Mouse (Mus musculus) T-helper 1 cell (primary cell): ENCODE measurements around the gene Isg20l2.

Experiments used
- in situ Hi-C: fragments of 300-600 bp; cut with MboI, MseI; formaldehyde crosslinking; loops from one replicate; pipeline ENCODE4 v1.15.1; 2025; ENCODE audit warnings: high pct_unique_total_duplicates

Isg20l2 gene

DNA sequence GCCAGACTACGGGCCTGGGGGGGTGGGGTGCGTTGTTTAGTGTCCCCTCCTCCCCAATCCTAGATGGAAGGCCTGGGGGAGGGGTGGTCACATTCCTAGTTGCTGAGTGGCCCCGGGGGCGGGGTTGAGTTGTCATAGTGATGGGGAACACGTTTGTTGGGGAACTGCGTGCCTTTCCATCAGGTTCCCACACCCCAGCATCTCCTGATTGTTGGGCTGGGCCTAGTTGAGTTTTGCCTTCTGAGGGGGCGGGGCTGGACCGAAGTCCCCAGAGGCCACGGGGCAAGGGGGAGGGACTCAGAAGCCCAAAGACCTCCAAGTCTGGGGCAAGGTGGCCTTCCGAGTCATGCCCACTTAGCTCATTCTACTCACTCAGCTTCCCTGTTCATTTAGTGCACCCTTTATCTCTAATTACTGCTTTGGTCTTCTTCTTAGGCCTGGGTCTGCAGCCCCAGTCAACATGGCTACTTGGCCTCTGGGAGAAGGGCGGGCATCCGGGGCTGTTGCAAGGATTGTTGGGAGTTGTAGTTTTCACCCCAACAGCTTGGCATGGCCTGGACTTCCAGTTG lies 19.5 kb upstream of the Isg20l2 start:
- in situ Hi-C loops = no loop called here

DNA sequence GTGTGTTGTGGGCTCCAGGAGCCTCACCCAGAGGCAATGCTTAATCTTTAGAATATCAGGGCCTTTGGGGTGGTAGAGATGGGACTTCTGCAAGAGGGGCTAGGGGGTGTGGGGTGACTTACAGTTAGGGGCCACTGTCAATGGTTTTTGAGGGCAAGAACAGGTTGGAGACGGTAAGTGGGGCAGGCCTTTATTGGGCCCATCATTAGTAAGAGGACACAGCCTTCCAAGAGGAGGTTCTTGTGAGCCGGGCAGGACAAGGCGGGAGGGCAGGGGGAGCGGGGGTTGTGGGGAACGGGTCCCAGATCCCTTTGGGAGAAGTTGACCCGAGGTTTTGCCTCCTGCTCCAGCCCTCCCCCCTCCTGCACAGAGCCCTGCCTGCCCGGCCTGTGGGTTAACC lies 16.6 kb upstream of the Isg20l2 start:
- in situ Hi-C loops = no loop called here

DNA sequence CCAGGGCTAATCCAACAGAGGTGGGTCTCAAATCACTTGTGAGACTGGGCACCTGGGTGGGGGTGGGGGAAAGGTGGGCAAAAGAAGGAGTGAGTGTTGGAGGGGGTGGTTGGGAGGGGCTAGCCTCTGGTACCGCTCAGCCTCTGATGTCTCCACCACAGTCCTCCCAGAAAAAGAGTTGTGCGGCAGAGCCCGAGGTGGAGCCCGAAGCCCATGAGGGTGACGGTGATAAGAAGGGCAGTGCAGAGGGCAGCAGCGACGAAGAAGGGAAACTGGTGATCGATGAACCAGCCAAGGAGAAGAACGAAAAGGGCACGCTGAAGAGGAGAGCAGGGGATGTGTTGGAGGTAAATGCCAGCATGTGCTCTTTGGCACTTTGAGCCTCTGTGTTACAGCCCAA lies 16.2 kb upstream of the Isg20l2 start:
- in situ Hi-C loops = no loop called here

DNA sequence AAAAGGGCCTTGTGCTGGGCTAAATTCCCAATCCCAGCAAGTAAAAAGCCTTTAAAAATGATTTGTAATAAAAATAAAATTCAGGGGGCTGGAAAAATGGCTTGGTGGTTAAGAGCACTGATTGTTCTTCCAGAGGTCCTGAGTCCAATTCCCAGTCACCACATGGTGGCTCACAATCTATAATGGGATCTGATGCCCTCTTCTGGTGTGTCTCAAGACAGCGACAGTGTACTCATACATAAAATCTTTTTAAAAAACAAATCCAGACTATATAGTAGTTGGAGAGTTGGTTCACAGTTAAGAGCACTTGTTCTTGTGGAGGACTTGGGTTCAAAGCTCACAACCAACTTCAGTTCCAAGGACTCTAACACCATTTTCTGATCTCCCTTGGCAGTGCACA lies 13.1 kb upstream of the Isg20l2 start:
- in situ Hi-C loops = no loop called here

DNA sequence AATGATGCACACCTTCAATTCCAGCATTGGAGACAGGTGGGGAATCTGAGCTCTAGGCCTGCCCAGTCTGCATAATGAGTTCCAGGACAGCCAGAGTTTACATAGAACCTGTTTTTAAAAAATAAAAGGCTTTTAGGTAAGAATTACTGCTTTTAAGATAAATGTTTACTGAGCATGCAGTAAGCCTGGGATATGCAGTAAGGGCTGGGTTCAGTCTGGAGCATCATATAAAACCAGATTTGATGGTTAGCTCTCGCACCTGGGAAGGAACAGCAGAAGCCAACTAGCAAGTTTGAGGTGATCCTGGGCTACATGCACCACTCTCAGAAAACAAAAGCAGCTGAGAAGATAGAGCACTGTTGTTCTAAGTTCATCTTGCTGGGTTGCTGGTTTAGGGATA lies 11.6 kb upstream of the Isg20l2 start:
- in situ Hi-C loops = no loop called here

DNA sequence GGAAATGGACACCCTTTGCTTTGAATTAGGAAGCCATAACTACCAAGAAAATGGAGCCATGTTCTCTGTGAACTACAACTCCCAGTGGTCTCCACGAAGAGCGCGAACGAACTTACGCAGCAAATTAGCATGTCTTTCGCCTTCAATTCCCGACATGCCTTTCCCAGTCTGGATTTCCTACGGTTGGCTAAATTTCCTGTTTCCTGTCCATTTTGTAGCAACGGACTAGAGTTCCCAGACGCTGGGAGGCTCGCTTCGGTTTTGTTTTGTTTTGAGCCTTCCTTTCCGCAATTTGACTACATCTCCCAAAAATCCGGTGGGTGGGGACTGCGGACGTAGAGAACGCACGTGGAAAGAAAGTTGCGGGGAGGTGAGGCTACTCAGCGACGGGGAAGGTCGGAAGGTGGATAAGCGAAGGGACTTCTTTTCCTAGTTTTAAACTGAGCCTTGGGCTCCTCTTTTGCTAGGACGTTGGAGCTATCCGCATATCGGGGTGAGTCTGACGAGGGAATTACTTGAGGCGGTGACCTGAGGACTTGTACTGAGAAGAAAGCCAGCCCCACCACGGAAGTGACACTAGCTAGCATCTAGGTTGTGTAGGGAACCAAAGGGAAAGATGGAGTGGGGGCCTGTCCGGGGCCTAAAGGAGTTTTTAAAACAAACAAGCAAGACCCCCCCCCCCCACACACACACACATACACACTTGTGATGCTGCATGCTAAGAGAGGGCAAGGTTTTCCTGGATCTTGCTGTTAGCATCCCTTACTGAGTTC lies 10.6 kb upstream of the Isg20l2 start, which contains the start of gene Mrpl24:
TSS of gene Mrpl24 (plus strand) at position 171 of the 773 bp plus-strand sequence.
- in situ Hi-C loops = no loop called here

DNA sequence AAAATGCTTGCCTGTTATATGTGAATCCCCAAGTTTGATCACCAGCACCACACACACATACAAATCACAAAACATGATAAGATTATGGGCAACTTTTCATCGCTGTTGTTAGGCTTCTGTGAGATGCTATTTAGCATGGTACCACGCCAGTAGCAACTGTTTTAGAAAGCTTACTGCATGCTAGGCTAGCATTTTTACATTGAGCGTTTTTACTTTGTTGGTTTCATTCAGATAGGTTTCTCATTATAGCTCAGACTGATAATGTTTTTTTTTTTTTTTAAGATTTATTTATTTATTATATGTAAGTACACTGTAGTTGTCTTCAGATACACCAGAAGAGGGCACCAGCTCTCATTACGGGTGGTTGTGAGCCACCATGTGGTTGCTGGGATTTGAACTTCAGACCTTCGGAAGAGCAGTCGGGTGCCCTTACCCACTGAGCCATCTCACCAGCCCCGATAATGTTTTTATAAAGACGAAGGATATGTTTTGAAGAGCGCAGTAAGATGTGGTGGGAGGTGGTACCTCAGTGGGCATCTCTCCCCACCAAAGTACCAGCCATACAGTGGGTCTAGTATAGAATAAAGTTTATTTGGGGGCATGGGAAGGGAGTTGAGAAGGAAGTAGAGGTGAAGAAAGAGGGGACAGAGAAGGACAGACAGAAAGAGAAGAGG lies 9.7 kb upstream of the Isg20l2 start:
- in situ Hi-C loops = no loop called here

DNA sequence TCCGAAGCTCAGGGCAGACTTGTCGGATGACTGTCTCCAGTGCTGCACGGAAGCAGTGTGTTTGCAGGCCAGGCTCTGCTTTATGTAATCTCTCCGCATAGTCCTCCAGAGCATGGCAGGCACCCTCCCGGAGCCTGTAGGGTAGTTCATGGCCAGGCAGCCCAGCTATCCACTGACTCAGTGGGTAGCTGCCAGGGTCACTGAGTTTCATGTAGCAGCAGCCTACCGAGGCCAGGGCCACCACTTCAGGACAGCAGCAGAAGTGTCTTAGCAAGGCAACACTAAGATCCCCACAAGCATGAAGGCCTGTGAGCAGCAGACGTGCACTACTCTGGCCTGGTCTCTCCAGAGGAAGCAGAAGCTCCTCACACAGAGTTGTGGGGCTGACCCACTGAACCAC lies 5.1 kb upstream of the Isg20l2 start:
- in situ Hi-C loops = no loop called here

DNA sequence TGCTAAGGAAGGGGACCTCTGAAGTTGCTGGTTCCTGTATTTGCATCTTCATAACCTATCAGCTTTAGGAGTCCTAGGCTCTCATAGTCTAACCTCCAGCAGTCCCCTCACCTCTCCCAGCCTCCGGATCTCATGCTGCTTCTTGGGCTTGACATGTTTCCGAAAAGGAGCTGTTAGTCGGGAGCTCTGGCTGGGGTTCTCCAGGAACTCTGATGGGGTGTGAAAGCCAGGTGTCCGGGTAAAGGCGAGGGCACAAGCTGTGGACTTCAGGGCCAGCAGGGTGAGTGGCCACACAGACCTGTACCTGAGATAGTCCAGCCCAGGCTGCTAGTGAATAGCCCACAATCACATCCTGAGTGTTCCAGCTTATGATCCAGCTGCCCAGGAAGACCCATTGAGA lies 2.7 kb upstream of the Isg20l2 start:
- in situ Hi-C loops = no loop called here

DNA sequence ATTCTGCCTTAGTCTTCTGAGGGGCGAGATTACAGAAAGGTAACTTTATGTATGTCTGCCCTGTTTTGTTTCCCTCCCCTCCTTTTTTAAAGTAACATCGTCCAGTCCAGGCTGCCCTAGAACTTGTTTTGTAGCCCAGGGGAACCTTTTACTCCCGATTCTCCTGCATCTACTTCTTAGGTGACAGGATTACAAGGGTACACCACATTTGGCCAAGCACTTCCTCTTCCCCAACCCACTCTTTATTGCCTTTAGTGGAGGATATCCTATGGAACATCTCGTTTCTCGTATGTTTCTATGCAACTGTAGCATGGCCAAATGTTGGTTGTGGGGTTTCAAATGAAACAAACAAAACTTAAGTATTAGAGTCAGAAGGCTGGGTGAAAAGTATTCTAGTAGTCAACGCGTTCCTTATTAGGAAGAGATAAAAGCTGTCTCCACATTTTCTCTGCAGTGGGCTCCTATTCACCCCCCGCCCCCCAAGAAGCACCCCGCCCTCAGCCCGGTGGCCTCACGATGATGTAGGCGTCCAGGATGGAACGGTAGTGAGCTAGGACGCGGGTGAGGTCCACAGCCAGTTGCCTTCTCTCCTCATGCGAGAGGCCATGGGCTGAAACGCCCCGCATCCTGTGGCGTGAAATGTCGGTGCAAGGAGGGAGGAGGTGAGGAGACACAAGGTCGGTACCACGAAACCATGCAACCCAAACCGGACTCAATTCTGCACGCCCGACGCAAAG lies 605 bp upstream of the Isg20l2 start:
- in situ Hi-C loops = loop anchor here (10.0 kb wide), 2 partner anchors 55 to 1395 kb away; no protein-coding TSS in a partner anchor

DNA sequence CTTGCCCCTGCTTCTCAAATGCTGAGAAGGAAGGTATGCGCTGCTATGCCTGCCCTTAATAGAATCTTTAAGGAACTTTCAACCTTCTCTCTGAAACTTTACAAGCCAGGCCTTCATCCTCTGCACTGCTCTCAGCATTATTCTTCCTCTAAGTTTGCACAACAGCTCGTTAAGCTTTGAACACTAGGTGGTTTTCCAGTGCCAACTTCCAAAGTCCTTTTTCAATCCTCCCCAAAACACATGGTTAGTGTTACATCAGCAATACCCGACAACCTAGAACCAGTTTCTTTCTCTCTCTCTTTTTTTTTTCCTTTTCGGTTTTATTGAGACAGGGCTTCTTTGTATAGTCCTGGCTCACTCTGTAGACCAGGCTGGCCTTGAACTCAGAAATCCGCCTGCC lies 3.9 kb downstream of the Isg20l2 start:
- in situ Hi-C loops = loop anchor here (10.0 kb wide), 2 partner anchors 51 to 1399 kb away; no protein-coding TSS in a partner anchor

DNA sequence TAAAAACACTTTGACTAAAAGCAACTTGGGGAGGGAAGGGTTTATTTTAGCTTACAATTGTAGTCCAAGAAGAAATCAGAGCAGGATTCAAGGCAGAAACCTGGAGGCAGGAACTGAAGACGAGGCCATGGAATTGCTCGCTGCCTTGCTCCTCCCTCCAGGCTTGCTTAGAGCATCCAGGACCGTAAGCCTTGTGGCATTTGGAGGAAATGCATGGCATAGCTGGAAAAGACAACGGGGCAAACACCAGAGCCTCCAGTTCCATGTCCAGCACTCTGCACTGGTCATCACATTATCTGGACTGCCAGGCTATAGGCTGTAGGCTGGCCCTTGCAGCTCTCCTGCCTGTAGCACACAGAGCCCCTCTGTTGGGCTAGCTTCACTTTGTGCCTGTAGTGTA lies 4.4 kb downstream of the Isg20l2 start:
- in situ Hi-C loops = loop anchor here (10.0 kb wide), 2 partner anchors 50 to 1400 kb away; no protein-coding TSS in a partner anchor

DNA sequence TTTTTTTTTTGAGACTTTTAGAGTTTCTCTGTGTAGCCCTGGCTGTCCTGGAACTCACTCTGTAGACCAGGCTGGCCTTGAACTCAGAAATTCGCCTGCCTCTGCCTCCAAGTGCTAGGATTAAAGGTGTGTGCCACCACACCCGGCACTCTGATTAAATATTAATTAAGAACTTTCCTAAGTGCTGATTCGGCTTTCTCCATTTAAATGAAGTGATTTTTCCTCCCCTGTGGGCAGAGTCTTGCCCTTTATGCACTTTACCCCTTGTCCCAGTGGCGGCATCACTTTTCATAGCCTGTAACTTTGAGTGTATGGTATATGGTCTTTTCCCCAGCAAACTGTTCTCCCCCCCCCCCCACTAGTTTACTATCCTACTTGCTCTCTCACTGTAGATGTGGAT lies 5.1 kb downstream of the Isg20l2 start:
- in situ Hi-C loops = loop anchor here (10.0 kb wide), 2 partner anchors 50 to 1400 kb away; no protein-coding TSS in a partner anchor

DNA sequence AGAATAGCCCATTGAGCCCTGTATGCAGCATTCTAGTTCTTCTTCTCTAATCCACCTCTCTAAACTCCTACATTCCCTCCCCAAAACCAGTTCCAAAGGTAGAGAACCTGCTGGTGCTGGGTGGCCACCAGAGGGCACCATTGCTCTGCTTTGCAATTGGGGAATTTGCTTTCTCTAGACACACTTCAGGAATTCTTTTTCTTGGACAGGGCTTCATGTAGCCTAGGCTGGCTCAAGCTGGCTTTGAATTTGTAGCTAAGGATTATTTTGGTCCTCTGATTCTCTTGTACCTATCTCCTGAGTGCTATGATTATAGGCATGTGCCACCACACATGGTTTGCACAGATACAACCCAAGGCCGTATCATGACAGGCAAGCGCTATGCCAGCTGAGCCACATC lies 5.7 kb downstream of the Isg20l2 start:
- in situ Hi-C loops = loop anchor here (10.0 kb wide), 2 partner anchors 49 to 1401 kb away; no protein-coding TSS in a partner anchor

DNA sequence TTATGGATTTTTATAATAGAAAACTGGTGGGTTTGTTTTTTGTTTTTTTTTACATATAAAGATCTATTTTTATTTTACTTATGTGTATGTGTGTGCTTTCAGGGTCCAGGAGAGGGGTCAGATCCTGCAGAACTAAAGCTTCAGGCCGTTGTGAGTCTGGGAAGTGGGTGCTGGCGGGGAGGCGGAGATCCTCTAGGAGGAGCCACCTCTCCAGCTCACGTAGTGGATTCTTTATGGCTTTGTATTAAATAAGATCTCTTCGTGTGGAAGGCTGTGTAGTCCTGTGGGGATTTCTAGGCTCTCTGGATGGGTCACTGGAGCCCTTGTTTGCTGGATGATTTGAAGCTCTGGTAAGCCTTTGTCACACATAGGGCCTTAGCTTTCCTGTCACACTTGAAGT lies 10.5 kb downstream of the Isg20l2 start:
- in situ Hi-C loops = no loop called here

DNA sequence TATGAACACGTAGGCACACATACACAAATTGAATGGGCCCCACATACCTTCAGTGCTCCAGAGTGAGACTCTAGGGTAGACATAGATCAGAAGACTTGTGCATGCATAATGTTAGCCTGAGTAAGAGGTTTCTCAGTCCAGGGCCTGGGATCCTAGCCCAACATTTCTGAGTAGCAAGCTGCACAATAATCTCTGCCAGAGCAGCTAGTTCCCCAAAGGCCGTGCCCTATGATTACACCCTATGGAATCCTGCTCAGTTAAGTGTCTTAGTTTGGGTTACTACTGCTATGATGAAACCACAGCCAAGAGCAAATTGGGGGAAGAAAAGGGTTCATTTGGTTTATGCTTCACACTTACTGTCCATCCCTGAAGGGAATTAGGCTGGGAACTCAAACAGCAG lies 12.4 kb downstream of the Isg20l2 start:
- in situ Hi-C loops = no loop called here

DNA sequence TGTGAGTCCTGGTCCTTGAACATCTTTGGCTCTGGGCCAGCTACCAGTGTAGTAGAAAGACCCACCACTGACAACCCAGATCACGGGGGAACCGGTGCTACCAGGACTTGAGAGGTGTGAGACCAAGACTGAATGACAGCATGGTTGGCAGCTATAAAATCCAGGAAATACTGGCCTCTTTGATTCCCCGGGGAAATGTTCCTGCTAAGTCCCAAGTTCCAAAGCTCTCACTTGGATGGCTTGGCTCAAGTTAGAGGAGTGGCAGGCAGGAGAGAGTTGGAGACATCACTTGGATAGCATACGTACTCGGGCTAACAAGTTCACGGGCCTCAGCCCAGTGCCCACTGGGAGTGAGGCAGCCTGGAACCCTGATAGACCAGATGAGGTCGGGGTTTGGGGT lies 13.5 kb downstream of the Isg20l2 start:
- in situ Hi-C loops = no loop called here

DNA sequence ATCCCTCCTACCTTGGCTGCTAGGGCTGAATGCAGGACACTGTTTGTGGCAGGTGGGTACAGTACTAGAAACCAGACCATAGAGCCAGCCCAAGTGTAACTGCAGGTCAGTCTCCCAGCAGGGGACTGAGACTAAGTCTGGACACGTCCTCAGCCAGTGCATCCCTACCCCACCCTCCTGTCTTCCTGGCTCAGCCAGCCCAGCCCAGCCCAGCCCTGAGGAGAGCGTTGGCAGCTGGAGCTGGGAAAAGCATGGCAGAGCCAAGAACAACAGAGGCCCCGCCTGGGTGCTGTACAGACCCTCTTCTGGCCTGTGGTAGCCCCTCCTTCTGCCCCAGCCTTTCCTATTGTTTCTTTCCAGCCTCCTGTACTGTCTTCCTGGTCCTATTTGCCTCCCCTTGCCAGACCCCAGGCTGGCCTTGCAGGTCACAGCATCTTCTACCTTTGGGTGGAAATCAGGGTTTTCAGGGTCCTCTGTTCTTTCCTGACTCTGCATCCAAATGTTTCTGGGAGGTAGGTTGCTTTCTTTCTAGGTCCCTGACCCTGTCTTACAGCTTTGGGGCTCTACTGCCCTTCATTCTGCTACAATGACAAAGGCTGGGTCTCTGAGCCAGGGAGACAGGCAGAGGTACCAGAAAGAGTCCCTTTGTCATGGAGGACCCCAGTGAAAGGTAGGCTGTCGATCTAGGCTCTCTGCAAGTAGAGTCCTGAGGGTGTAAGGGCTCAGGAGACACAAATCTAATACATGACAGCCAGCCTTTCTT lies 14.9 kb downstream of the Isg20l2 start:
- in situ Hi-C loops = no loop called here

DNA sequence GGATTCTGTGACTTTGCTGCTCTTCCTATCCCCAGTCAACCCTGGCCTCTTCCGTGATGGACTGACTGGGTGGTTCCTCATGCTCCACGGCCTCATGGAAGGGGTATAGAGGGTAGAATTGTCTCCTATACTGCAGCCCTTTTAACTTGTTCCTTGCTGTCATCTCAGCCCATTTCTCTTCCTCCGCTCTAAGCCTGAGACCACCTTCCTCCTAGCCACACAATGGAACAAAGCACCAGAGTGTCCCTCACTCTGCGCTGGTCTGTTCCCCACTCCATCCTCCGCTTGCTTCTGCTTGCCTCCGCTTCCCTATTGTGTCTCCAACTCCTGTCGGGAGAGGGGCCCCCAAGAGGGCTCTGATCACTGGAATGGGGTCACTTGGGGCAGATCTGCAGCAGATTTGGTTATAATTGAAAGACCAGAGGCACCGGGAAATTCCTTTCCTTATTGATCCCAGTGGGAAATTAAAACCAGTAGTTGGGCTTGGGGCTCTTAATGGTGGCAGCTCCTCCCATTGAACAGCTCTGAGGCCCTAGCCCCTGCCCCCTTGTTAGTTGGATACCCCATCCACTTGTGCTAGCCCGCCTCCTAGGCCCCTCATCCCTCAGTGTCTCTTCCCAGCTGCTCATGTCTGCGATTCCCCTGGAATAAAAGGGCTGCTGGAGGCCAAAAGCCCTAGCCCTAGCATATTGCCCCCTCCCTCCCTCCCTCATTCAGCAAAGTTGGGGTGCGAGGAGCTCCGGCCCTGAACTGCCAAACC lies 15.8 kb downstream of the Isg20l2 start:
- in situ Hi-C loops = no loop called here

DNA sequence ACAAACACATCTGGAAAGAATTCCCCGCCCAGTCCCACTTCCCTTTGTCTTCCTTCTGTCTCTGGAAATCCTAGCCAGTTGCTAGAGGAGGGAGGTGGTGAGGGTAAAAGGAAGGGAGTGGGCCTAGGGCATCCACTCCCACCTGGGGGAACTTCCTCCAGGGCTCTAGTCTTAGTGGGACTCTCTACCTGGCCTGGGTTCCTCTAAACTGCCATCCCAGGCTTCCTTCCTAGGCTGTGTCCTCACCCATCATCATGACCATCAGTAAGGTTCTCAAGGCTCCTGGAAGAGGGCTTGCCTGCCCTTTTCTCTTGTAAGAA lies 16.4 kb downstream of the Isg20l2 start:
- in situ Hi-C loops = no loop called here
